In genomic region chr6:95446151-95446550, GRCm38 (mm10) we compare ENCODE assay signal across 25 mouse cellular contexts.
"Had no signal": no experiment of that assay in that cellular context is flagged by ENCODE, and none has a peak within 500 bp of the region (broad histone marks: within the 10 kb centered on the region; RNA-seq: fewer than 3 reads in every experiment).

No protein-coding gene starts in this region.

- H3K4me2 ChIP-seq: heart, embryonic 12.5 days; hindbrain, embryonic 12.5 days; hindbrain, embryonic 14.5 days; intestine, embryonic 15.5 days; limb, embryonic 12.5 days; liver, embryonic 12.5 days had no signal

- H3K9me3 ChIP-seq: heart, embryonic 10.5 days; heart, embryonic 12.5 days; hindbrain, embryonic 10.5 days; hindbrain, embryonic 12.5 days; intestine, embryonic 15.5 days; limb, embryonic 10.5 days; limb, embryonic 12.5 days; liver, embryonic 12.5 days had no signal

- H3K9ac ChIP-seq: heart, embryonic 12.5 days; hindbrain, embryonic 12.5 days; hindbrain, embryonic 14.5 days; intestine, embryonic 15.5 days; limb, embryonic 12.5 days; liver, embryonic 12.5 days; liver, embryonic 14.5 days had no signal

- H3K36me3 ChIP-seq: heart, embryonic 10.5 days; heart, embryonic 12.5 days; hindbrain, embryonic 10.5 days; hindbrain, embryonic 12.5 days; intestine, embryonic 15.5 days; limb, embryonic 10.5 days; limb, embryonic 12.5 days; liver, embryonic 12.5 days had no signal

- DNase-seq: gastrocnemius, postnatal 14 days; gastrocnemius, postnatal 36 days; heart, postnatal 10 days; heart, postnatal 4 days; kidney, adult 18-20 months; kidney, adult 8-10 months; kidney, postnatal 10 days; kidney, postnatal 25 days; kidney, postnatal 4 days; liver had no signal

- H3K4me3 ChIP-seq: heart, embryonic 10.5 days; heart, embryonic 12.5 days; hindbrain, embryonic 10.5 days; hindbrain, embryonic 12.5 days; intestine, embryonic 15.5 days; layer of hippocampus, adult 2 months; left cerebral cortex, adult 2 months; limb, embryonic 10.5 days; limb, embryonic 12.5 days; liver, embryonic 12.5 days had no signal

- H3K4me1 ChIP-seq: heart, embryonic 10.5 days; heart, embryonic 12.5 days; hindbrain, embryonic 10.5 days; hindbrain, embryonic 12.5 days; intestine, embryonic 15.5 days; limb, embryonic 10.5 days; limb, embryonic 12.5 days; liver, embryonic 12.5 days had no signal

- H3K27ac ChIP-seq: heart, embryonic 10.5 days; hindbrain, embryonic 10.5 days; hindbrain, embryonic 12.5 days; hindbrain, embryonic 14.5 days; intestine, embryonic 15.5 days; layer of hippocampus, adult 2 months; left cerebral cortex, adult 2 months; limb, embryonic 10.5 days; limb, embryonic 12.5 days; liver, embryonic 12.5 days; liver, embryonic 14.5 days had no signal

- ATAC-seq: hindbrain, embryonic 16.5 days; inflammation-experienced regulatory T-cells, adult 6 months; intestine, embryonic 15.5 days; intestine, postnatal 0 days; liver, embryonic 12.5 days had no signal

- H3K27me3 ChIP-seq: heart, embryonic 12.5 days; hindbrain, embryonic 12.5 days; intestine, embryonic 15.5 days; limb, embryonic 12.5 days; liver, embryonic 12.5 days had no signal
